26 mouse cellular contexts compared by ENCODE assay signal in genomic region chr1:87386436-87387092, GRCm38 (mm10). TPM values are rescaled to one million over a fixed set of nuclear protein-coding genes. Genes with fewer than 3 reads are reported as not detected.
A peak's percentile ranks its signal among the peaks of the same experiment; 100 is the strongest.
DNase-seq lines count a peak whose midpoint lies in the region; ATAC-seq and TF ChIP-seq lines count a peak whose summit lies in the region.
"Had no signal": no experiment of that assay in that cellular context is flagged by ENCODE, and none has a peak within 500 bp of the region (broad histone marks: within the 10 kb centered on the region; RNA-seq: fewer than 3 reads in every experiment).

No protein-coding gene starts in this region.

- no peaks in the 10 kb centered on the region for H3K4me1 ChIP-seq in intestine, embryonic 16.5 days (ENCODE audit: control insufficient read depth, insufficient read depth, low read length)
- no peaks in the 10 kb centered on the region for H3K4me1 ChIP-seq in intestine, postnatal 0 days (replicated peaks; ENCODE audit: control insufficient read depth, insufficient read depth, low read length)
- no peaks in the 10 kb centered on the region for H3K4me1 ChIP-seq in liver, postnatal 0 days (ENCODE audit: insufficient read depth)
- peaks cover 13% of the 10 kb centered on the region for H3K4me1 ChIP-seq in liver, embryonic 15.5 days (replicated peaks)
- H3K4me1 ChIP-seq: embryonic facial prominence, embryonic 12.5 days; forebrain, embryonic 15.5 days; hindbrain, embryonic 15.5 days; midbrain, embryonic 15.5 days; neural tube, embryonic 12.5 days had no signal

- H3K4me2 ChIP-seq in intestine, embryonic 16.5 days (ENCODE audit: low read depth, low read length): no peak overlapping the region
- no peak overlapping the region for H3K4me2 ChIP-seq in intestine, postnatal 0 days (replicated peaks; ENCODE audit: low read depth)
- H3K4me2 ChIP-seq in liver, postnatal 0 days (ENCODE audit: low read depth, low read length): no peak overlapping the region
- H3K4me2 ChIP-seq in liver, embryonic 15.5 days: peak overlapping the region; percentile 13; the same call in 1 of the 2 replicates
- H3K4me2 ChIP-seq: embryonic facial prominence, embryonic 12.5 days; forebrain, embryonic 15.5 days; heart, embryonic 11.5 days; hindbrain, embryonic 15.5 days; midbrain, embryonic 15.5 days; neural tube, embryonic 12.5 days had no signal

- no peaks in the 10 kb centered on the region for H3K27me3 ChIP-seq in intestine, embryonic 16.5 days (replicated peaks; ENCODE audit: control insufficient read depth, insufficient read depth, low read length)
- H3K27me3 ChIP-seq in intestine, postnatal 0 days (replicated peaks; ENCODE audit: control insufficient read depth, insufficient read depth, low read length): no peaks in the 10 kb centered on the region
- H3K27me3 ChIP-seq in liver, postnatal 0 days (ENCODE audit: insufficient read depth, low read length): no peaks in the 10 kb centered on the region
- H3K27me3 ChIP-seq in liver, embryonic 15.5 days: no peaks in the 10 kb centered on the region
- H3K27me3 ChIP-seq: embryonic facial prominence, embryonic 12.5 days; forebrain, embryonic 15.5 days; hindbrain, embryonic 15.5 days; midbrain, embryonic 15.5 days; neural tube, embryonic 12.5 days had no signal

- no peaks in the 10 kb centered on the region for H3K9me3 ChIP-seq in intestine, embryonic 16.5 days (ENCODE audit: control insufficient read depth, low read length)
- no peaks in the 10 kb centered on the region for H3K9me3 ChIP-seq in intestine, postnatal 0 days (ENCODE audit: control insufficient read depth)
- H3K9me3 ChIP-seq in liver, postnatal 0 days (ENCODE audit: low read length): no peaks in the 10 kb centered on the region
- no peaks in the 10 kb centered on the region for H3K9me3 ChIP-seq in liver, embryonic 15.5 days (replicated peaks)
- H3K9me3 ChIP-seq: embryonic facial prominence, embryonic 12.5 days; forebrain, embryonic 15.5 days; hindbrain, embryonic 15.5 days; midbrain, embryonic 15.5 days; neural tube, embryonic 12.5 days had no signal

- DNase-seq in liver: peak; percentile 40
- no peak for DNase-seq in liver, postnatal 0 days
- DNase-seq in ovary, postnatal 10 days (ENCODE audit: low spot score): no peak
- no peak for DNase-seq in left cerebral cortex, adult 2 months (ENCODE audit: extremely low spot score in 1 of 2, low spot score in 2 of 2)
- DNase-seq: adrenal gland, postnatal 25 days; cerebellum, adult 11 months; cerebellum, postnatal 14 days; gastrocnemius, postnatal 10 days; layer of hippocampus, adult 9-11 months; lung, adult 2 months; lung, postnatal 14 days; retina, postnatal 1 day; right cerebral cortex, postnatal 25 days; thymus, postnatal 25 days had no signal

- TF ChIP-seq CTCF in intestine, postnatal 0 days (IDR thresholded peaks at IDR 0.05; ENCODE audit: low read depth): no peak
- no peak for TF ChIP-seq CTCF in liver, postnatal 0 days (IDR thresholded peaks at IDR 0.05; ENCODE audit: low read depth)
- TF ChIP-seq CTCF in left cerebral cortex, adult 2 months (IDR thresholded peaks at IDR 0.05): no peak

- H3K27ac ChIP-seq in intestine, embryonic 16.5 days (ENCODE audit: low read length): no peak overlapping the region
- H3K27ac ChIP-seq in intestine, postnatal 0 days (ENCODE audit: low read depth, low read length): no peak overlapping the region
- no peak overlapping the region for H3K27ac ChIP-seq in liver, postnatal 0 days (ENCODE audit: low read depth)
- no peak overlapping the region for H3K27ac ChIP-seq in liver, embryonic 15.5 days (replicated peaks)
- H3K27ac ChIP-seq in left cerebral cortex, adult 2 months: no peak overlapping the region
- H3K27ac ChIP-seq: embryonic facial prominence, embryonic 12.5 days; forebrain, embryonic 15.5 days; hindbrain, embryonic 15.5 days; midbrain, embryonic 15.5 days; neural tube, embryonic 12.5 days had no signal

- no peak overlapping the region for H3K9ac ChIP-seq in intestine, embryonic 16.5 days (ENCODE audit: low read depth, low read length)
- no peak overlapping the region for H3K9ac ChIP-seq in intestine, postnatal 0 days (ENCODE audit: low read depth, low read length)
- no peak overlapping the region for H3K9ac ChIP-seq in liver, postnatal 0 days (replicated peaks)
- no peak overlapping the region for H3K9ac ChIP-seq in liver, embryonic 15.5 days
- H3K9ac ChIP-seq: embryonic facial prominence, embryonic 12.5 days; forebrain, embryonic 15.5 days; hindbrain, embryonic 15.5 days; midbrain, embryonic 15.5 days; neural tube, embryonic 12.5 days had no signal

- WGBS in intestine, embryonic 16.5 days: 72% methylated on average over 9 of the region's 9 CpGs
- WGBS in intestine, postnatal 0 days: 57% methylated on average over 9 of the region's 9 CpGs
- WGBS in liver, postnatal 0 days (ENCODE audit: insufficient replicate concordance): 70% methylated on average over 9 of the region's 9 CpGs
- 44% methylated on average over 9 of the region's 9 CpGs for WGBS in liver, embryonic 15.5 days (ENCODE audit: insufficient replicate concordance)

- TF ChIP-seq EP300 in liver, postnatal 0 days (IDR thresholded peaks at IDR 0.05; ENCODE audit: low read depth): no peak

- no peak overlapping the region for H3K4me3 ChIP-seq in intestine, embryonic 16.5 days (ENCODE audit: low read length)
- no peak overlapping the region for H3K4me3 ChIP-seq in intestine, postnatal 0 days (ENCODE audit: low read depth, low read length)
- H3K4me3 ChIP-seq in liver, postnatal 0 days (ENCODE audit: low read depth, low read length): no peak overlapping the region
- H3K4me3 ChIP-seq in liver, embryonic 15.5 days (replicated peaks): no peak overlapping the region
- no peak overlapping the region for H3K4me3 ChIP-seq in left cerebral cortex, adult 2 months
- H3K4me3 ChIP-seq: embryonic facial prominence, embryonic 12.5 days; forebrain, embryonic 15.5 days; hindbrain, embryonic 15.5 days; midbrain, embryonic 15.5 days; neural tube, embryonic 12.5 days had no signal

- H3K36me3 ChIP-seq in intestine, embryonic 16.5 days (ENCODE audit: control insufficient read depth, insufficient read depth, low read length): peaks cover 9% of the 10 kb centered on the region; the same call in 1 of the 2 replicates
- H3K36me3 ChIP-seq in intestine, postnatal 0 days (ENCODE audit: control insufficient read depth, insufficient read depth): peaks cover 15% of the 10 kb centered on the region; the same call in 1 of the 2 replicates
- H3K36me3 ChIP-seq in liver, postnatal 0 days (replicated peaks; ENCODE audit: insufficient read depth, low read length): peaks cover 35% of the 10 kb centered on the region
- H3K36me3 ChIP-seq in liver, embryonic 15.5 days (replicated peaks): peaks cover 22% of the 10 kb centered on the region

- ATAC-seq in intestine, embryonic 16.5 days: peak; percentile 52; the same call in 1 of the 2 replicates
- ATAC-seq in intestine, postnatal 0 days: no peak; the same call in 1 of the 2 replicates
- ATAC-seq in liver, postnatal 0 days: no peak
- ATAC-seq in liver, embryonic 15.5 days (ENCODE audit: insufficient read depth): 0 out of 2 replicates have a peak, but pooled peaks have one; percentile 37
- no peak for ATAC-seq in activated CD4-positive, CD25-positive, alpha-beta regulatory T cell, adult 4 months
- ATAC-seq: forebrain, embryonic 15.5 days; midbrain, embryonic 15.5 days had no signal

- intact Hi-C loops in left cerebral cortex, adult 2 months (cut with DNase I): no loop called here

RNA-seq across cellular contexts. Expression of gene Kcnj13, which starts 8.0 kb away (rescaled TPM):
- 0.48 and 0.62 TPM in 2 replicates for polyA plus RNA-seq in intestine, embryonic 16.5 days (2015; fragmentation: Nextera tagmentation; extraction: Ambion mirVana)
- 0.70 and 0.82 TPM in 2 replicates for polyA plus RNA-seq in intestine, postnatal 0 days (2015; fragmentation: Nextera tagmentation; extraction: Ambion mirVana)
- not detected in 2 replicates for polyA plus RNA-seq in liver, postnatal 0 days (2015; fragmentation: Nextera tagmentation; extraction: Ambion mirVana)
- 0.10 and 0.13 TPM in 2 replicates for polyA plus RNA-seq in liver, embryonic 15.5 days (2015; fragmentation: Nextera tagmentation; extraction: Ambion mirVana)
- 1 to 10 TPM in 1 of 2 experiments, under 1 TPM in 1; 0.82 to 1.1 TPM for polyA plus RNA-seq in activated CD4-positive, CD25-positive, alpha-beta regulatory T cell, adult 4 months (2017; shearing (Covaris generic))
- total RNA-seq in left cerebral cortex, adult 2 months (2021): 1 to 10 TPM; 2.3 to 5.3 TPM
- total RNA-seq: adrenal gland, postnatal 25 days; granulocyte monocyte progenitor cell, adult 5-6 weeks; hematopoietic stem cell, adult 5-6 weeks had no signal

RNA-seq across cellular contexts. Expression of gene Gigyf2, which starts 59.8 kb away (rescaled TPM):
- polyA plus RNA-seq in intestine, embryonic 16.5 days (2015; fragmentation: Nextera tagmentation; extraction: Ambion mirVana): 38.4 and 39.1 TPM in 2 replicates
- polyA plus RNA-seq in intestine, postnatal 0 days (2015; fragmentation: Nextera tagmentation; extraction: Ambion mirVana): 21.0 and 21.4 TPM in 2 replicates
- 12.1 and 13.3 TPM in 2 replicates for polyA plus RNA-seq in liver, postnatal 0 days (2015; fragmentation: Nextera tagmentation; extraction: Ambion mirVana)
- polyA plus RNA-seq in liver, embryonic 15.5 days (2015; fragmentation: Nextera tagmentation; extraction: Ambion mirVana): 17.9 and 18.0 TPM in 2 replicates
- polyA plus RNA-seq in activated CD4-positive, CD25-positive, alpha-beta regulatory T cell, adult 4 months (2017; shearing (Covaris generic)): 10 to 100 TPM; 49.9 to 58.1 TPM
- total RNA-seq in left cerebral cortex, adult 2 months (2021): 100 to 1,000 TPM; 135 to 140 TPM

Comparison
In these comparisons a context has a peak if more than half of its experiments do, and no peak if none do; other contexts are left out.
1. ATAC-seq: peak in intestine, embryonic 16.5 days (single experiment) and liver, embryonic 15.5 days (single experiment); none in intestine, postnatal 0 days (single experiment), liver, postnatal 0 days (single experiment) and activated CD4-positive, CD25-positive, alpha-beta regulatory T cell, adult 4 months (single experiment).